Mouse (Mus musculus): ENCODE measurements at regions not wholly inside any gene's neighbourhood (a gene's known extent, or its start where the extent isn't known, plus 50 kb on each side); places are given as distances from the start of the nearest gene placed in this dataset.

GRCm38 (mm10) chr2:3940786-3941185 lies 76.7 kb upstream of the Frmd4a start:
- no peak for DNase-seq (ENCODE audit: low read depth, low spot score)

GRCm38 (mm10) chr2:3941496-3941895 lies 76.0 kb upstream of the Frmd4a start:
- DNase-seq (ENCODE audit: low read depth, low spot score), result no peak

GRCm38 (mm10) chr2:3947432-3947831 lies 70.1 kb upstream of the Frmd4a start:
- no peak for DNase-seq (ENCODE audit: low read depth, low spot score)

GRCm38 (mm10) chr2:3948331-3948730 lies 69.2 kb upstream of the Frmd4a start:
- DNase-seq (ENCODE audit: low read depth, low spot score), result peak; percentile 88

- DNase-seq (ENCODE audit: low read depth, low spot score), result no peak
Observed at GRCm38 (mm10) chr2:3957491-3957890, 60.0 kb upstream of the Frmd4a start.

- DNase-seq (ENCODE audit: low read depth, low spot score), result peak; percentile 63
Observed at GRCm38 (mm10) chr2:3958065-3958641, 59.4 kb upstream of the Frmd4a start.

- no peak for DNase-seq (ENCODE audit: low read depth, low spot score)
Observed at GRCm38 (mm10) chr2:3958711-3959110, 58.8 kb upstream of the Frmd4a start.

GRCm38 (mm10) chr2:3959181-3959580 lies 58.3 kb upstream of the Frmd4a start:
- DNase-seq (ENCODE audit: low read depth, low spot score), result no peak

- DNase-seq (ENCODE audit: low read depth, low spot score), result no peak
Observed at GRCm38 (mm10) chr2:3960213-3960612, 57.3 kb upstream of the Frmd4a start.

GRCm38 (mm10) chr2:3964351-3964750 lies 53.2 kb upstream of the Frmd4a start:
- DNase-seq (ENCODE audit: low read depth, low spot score), result peak; percentile 61
